Mouse (Mus musculus) neutrophil, adult 5-6 weeks (primary cell): Measurements from ENCODE around the gene Ak8. TPM values are rescaled to one million over a fixed set of nuclear protein-coding genes. Genes with fewer than 3 reads are reported as not detected.

Experiments
- ATAC-seq: fragments of 151-379, 151-347 bp; 2 replicates; pipeline ENCODE4 v1.8.0; 2017; ENCODE audit warnings: mild to moderate bottlenecking, moderate TSS enrichment; ENCODE audit not compliant: insufficient number of reproducible peaks, poor library complexity, low FRiP score, severe bottlenecking; ENCODE audit errors: extremely low read depth
- total RNA-seq: library from RNA; stranded (forward); fragments of 200-1000 nt; gene quantifications from 2 replicates; pipeline ENCODE4 v1.2.3, GENCODE M21; 2017

Gene Ak8
- total RNA-seq, 1 experiment from 2014 or later = 1.4 TPM

DNA sequence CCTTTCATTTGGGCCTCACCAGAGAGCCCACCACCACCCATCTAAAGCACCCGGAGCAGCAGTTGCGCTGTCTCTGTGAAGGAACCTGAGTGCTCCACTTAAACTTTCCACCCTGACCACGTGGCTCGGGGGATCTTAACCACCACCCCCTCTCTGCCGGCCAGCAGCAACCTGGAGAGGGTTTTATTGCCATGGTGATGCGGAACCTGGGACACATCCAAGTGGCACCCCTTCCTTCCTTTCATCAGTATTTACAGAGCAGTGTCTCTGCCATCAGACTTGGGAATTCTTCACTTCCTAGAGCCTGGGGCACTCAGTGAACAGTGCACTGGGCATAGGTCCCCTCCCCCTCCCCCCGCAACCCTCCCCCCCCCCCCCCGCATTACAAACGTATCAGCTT, 23.9 kb downstream of the Ak8 start:
- no peak for ATAC-seq

DNA sequence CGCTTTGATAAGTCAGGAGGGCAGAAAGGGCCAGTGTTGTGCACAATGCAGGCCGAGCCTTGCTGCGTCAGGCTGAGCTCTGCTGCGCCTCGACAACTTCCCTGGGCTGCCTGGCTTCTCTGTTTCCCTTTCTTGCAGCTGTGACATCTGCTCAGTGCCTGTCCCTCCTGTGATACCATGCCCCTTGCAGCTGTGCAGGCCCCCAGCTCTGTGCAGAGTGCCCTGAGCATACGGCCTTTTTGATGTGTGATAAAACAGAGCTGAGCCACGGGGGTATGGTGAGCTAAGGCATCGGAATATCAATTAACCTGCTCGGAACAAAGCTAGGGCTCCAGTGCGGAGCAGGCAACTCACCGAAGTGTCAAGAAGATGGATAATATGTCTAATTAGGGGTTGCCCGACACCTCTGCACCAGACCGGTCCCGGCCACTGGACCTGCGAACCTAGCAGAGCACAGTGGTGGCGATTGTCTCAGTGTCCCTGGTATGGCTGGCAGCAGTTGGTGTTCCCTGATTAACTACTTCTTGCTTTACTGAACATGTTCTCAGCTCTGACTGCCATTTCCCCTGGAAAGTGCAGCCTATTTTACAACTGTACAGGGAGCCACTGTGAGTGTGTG, 27.9 kb downstream of the Ak8 start:
- ATAC-seq = no peak

DNA sequence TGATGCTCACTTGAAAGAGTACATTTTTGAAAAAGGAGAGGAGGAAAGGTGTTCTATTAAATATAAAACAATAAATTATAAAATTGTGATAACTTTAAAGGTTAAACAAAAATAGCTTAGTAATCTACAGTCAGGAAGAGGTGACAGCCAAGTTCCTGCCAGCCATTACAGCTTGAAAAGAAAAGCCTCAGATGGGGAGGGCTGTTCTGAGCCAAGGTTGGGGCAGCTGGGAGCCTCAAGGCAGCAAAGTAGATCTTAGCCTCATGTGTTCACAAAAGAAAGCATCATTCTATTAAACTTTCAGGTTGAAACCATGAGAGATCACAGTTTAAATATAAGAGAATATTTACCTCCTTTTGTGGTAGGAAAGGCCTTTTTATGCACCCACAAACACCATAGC, 30.7 kb downstream of the Ak8 start:
- no peak for ATAC-seq

- ATAC-seq = no peak
Measured at GRCm38 (mm10) chr2:28737112-28737511, 37.1 kb downstream of the Ak8 start.

GRCm38 (mm10) chr2:28740159-28740558, 40.2 kb downstream of the Ak8 start:
- ATAC-seq = no peak

DNA sequence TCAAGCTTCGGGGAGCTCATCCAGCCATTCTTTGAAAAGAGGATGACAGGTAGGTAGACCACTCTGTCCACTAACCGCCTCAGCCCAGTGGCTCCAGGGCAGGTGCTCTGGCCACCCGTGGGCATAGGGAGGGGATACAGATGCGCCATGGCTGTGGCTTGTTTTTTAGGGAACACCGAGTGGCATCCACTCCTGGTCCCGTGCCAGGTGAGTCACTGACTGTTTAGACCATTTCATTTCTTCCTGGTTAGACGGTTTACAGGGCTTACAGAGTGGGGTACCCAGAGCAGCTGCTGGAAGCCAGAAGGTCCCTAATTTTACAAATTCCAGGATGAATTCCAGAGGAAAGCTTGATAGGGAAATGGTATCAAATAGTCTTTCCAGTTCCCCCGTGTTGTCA, 42.7 kb downstream of the Ak8 start:
- no peak for ATAC-seq

DNA sequence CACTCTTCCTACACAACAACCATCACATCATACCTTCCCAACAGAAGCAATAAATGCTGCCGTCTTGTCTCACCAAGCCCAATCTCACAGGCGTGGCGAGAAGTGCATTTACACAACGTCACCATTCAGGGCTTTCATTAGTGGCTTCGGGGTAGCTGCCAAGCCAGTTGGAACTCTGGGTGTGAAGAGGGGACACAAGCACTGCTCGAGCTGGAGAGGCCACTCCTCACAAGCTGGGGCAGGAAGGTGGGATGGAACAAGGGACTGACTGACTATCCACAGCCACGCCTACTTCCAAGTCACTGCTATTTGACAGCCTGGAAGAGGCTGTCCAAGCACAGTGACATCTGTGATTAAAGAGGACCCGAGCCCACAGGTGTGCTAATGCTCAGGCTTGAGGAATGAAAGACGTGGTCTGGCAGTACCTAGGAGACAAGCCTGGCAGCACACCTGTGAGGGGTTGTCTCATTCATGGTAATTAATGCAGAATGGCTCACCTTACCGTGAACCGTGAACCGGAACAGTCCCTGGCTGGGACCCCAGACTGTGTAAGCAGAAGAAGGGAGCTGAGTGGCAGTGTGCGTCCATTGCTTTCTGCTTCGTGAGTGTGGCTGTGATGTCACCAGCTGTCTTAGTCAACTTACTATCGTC, 46.8 kb downstream of the Ak8 start:
- ATAC-seq = no peak

- ATAC-seq = no peak
Measured at GRCm38 (mm10) chr2:28747705-28748104, 47.7 kb downstream of the Ak8 start.

GRCm38 (mm10) chr2:28751186-28751585, 51.2 kb downstream of the Ak8 start:
- ATAC-seq = no peak

GRCm38 (mm10) chr2:28751658-28752057, 51.7 kb downstream of the Ak8 start:
- no peak for ATAC-seq

- no peak for ATAC-seq
Measured at GRCm38 (mm10) chr2:28752388-28752787, 52.4 kb downstream of the Ak8 start.

DNA sequence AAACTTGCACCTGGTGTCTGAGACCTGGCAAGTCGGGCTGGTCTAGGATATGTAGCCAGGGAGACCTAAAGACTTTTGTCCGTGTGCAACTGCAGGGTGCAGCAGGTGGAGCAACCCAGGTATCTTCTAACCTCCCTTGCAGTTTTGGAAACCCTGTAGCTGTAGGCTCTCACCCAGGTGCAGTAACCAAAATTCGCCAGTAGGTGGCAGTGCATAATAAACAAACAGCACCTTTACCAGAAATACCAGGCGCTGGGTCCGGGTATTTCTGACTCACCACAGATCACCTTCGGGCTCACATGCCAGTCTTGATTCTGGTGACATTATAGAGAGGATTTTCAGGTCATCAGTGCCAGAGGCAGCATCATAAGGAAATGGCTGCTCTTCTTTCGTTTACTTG, 55.5 kb downstream of the Ak8 start:
- ATAC-seq = peak; percentile 53; the same call in 1 of the 2 replicates

- no peak for ATAC-seq
Measured at GRCm38 (mm10) chr2:28756201-28756600, 56.2 kb downstream of the Ak8 start.

DNA sequence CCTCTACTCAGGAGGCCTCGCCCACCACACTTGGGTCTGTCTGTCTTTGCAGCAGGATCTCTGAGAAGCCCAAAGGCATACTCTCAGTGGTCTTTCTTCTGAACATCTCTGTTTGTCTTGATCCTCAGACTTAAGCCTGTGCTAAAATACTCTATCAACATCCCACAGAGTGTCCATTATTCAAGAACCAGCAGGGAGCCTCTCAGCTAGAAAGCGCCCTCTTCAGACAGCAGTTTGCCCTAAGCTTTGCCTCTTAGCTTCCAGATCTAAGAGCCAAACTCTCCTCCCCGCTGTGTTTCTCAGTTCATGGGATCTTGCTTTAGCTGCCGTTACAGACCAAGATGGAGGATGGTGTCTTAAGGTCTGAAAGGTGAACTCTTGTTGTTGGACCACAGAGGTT, 59.5 kb downstream of the Ak8 start:
- no peak for ATAC-seq

DNA sequence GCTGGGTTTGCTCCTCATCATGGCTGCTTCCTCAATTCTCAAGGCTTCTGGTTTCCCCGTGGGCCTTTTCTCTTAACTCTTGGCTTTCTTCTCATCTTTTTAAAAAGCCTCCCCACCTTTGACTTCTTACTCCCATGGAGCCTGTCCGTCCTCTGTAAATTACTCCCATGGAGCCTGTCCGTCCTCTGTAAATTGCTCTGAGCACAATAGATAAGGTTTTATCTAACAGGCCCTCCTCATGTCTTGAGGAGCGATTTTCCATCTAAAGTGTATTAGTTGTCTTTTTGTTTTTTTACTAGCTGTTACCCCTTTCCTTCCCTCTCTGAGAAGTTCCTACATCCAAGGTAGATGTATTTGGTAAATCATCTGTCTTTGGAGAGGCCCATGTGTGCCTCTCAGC, 66.6 kb downstream of the Ak8 start:
- ATAC-seq = no peak

GRCm38 (mm10) chr2:28767041-28767440, 67.1 kb downstream of the Ak8 start:
- no peak for ATAC-seq

GRCm38 (mm10) chr2:28770697-28771096, 70.7 kb downstream of the Ak8 start:
- ATAC-seq = no peak

- ATAC-seq = no peak
Measured at GRCm38 (mm10) chr2:28774073-28774472, 74.1 kb downstream of the Ak8 start.

GRCm38 (mm10) chr2:28776728-28777127, 76.8 kb downstream of the Ak8 start:
- ATAC-seq = no peak

GRCm38 (mm10) chr2:28780001-28780782, 80.2 kb downstream of the Ak8 start:
- no peak for ATAC-seq
